Mouse (Mus musculus) liver, adult 2 months (tissue): ENCODE measurements around the gene Cdk11b.

ENCODE experiments used
- CTCF ChIP-seq: fragments of 200-500 bp; IDR thresholded peaks from 2 replicates; pipeline ENCODE4 v1.5.1; 2011; ENCODE audit warnings: low read depth, low read length, control low read depth
- POLR2A ChIP-seq: fragments of 200-500 bp; IDR thresholded peaks from 2 replicates; pipeline ENCODE4 v1.6.1; 2011; ENCODE audit warnings: low read length, control low read depth; ENCODE audit not compliant: insufficient read depth; ENCODE audit errors: extremely low read depth

DNA sequence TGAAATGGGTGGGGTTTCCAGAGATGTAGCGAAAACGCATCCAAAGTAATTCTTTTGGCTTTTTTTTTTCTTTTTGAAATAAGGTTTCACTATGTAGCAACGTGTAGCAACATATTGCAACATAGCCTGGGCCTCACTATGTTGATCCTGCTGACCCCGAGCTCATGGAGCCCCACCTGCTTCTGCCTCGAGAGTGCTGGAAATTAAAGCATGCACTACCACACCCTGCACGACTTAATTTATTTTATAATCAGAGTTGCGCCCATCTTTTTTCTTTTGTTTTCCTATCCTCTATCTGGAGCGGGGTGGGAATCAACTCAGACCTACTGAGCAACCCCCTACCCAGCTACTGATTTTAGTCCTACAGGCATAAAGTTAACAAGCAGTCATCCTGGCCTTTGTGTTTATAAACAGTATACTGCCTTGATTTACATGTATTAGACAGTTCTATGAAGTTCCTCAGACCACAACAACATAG lies 45.0 kb downstream of the Cdk11b start:
- no peak for TF ChIP-seq POLR2A
- TF ChIP-seq CTCF, result no peak
